Mouse (Mus musculus) limb, embryonic 11.5 days (tissue): ENCODE measurements around the gene Uts2b. TPM values are rescaled to one million over a fixed set of nuclear protein-coding genes. Genes with fewer than 3 reads are reported as not detected.
"Not testable (repeated sequence)": the region's sequence is repeated elsewhere in the genome, so short reads cannot be mapped to it uniquely, and the experiment has no call there.

ENCODE experiments used
- ATAC-seq: fragments of 200-750 bp; cut with Nextera tagmentation; 2 replicates; pipeline ENCODE4 v1.8.0; 2017; ENCODE audit warnings: low read depth; ENCODE audit not compliant: insufficient number of reproducible peaks, low FRiP score, low TSS enrichment
- DNase-seq: peaks from one replicate; pipeline ENCODE4 v3.0.0-alpha.2; 2015; ENCODE audit warnings: low spot score
- H3K27ac ChIP-seq: fragments of 300-500 bp; sonication (generic); replicated peaks from 2 replicates; pipeline ENCODE4 v1.5.1; 2014; ENCODE audit warnings: low read depth, mild to moderate bottlenecking, low read length
- H3K27me3 ChIP-seq: fragments of 300-500 bp; sonication (generic); 2 replicates; pipeline ENCODE4 v1.6.1; 2014; ENCODE audit warnings: mild to moderate bottlenecking, low read length, mixed read lengths; ENCODE audit not compliant: control insufficient read depth, insufficient read depth
- H3K36me3 ChIP-seq: fragments of 300-500 bp; sonication (generic); 2 replicates; pipeline ENCODE4 v1.6.1; 2014; ENCODE audit warnings: mild to moderate bottlenecking, low read length, moderate library complexity, mixed read lengths; ENCODE audit not compliant: control insufficient read depth, insufficient read depth
- H3K4me1 ChIP-seq: fragments of 300-500 bp; sonication (generic); 2 replicates; pipeline ENCODE4 v1.6.1; 2014; ENCODE audit warnings: low read length, mixed read lengths; ENCODE audit not compliant: control insufficient read depth, insufficient read depth
- H3K4me2 ChIP-seq: fragments of 300-500 bp; sonication (generic); 2 replicates; pipeline ENCODE4 v1.6.1; 2014; ENCODE audit warnings: low read depth, mild to moderate bottlenecking, moderate library complexity; ENCODE audit not compliant: severe bottlenecking
- H3K4me3 ChIP-seq: fragments of 300-500 bp; sonication (generic); 2 replicates; pipeline ENCODE4 v1.5.1; 2014; ENCODE audit warnings: low read depth, low read length
- H3K9ac ChIP-seq: fragments of 300-500 bp; sonication (generic); 2 replicates; pipeline ENCODE4 v1.6.1; 2014; ENCODE audit warnings: mild to moderate bottlenecking, low read length
- H3K9me3 ChIP-seq: fragments of 300-500 bp; sonication (generic); 2 replicates; pipeline ENCODE4 v1.6.1; 2016; ENCODE audit warnings: low read length; ENCODE audit not compliant: control insufficient read depth
- WGBS: fragments of 180-500 bp; shearing (Covaris S2); extraction: QIAGEN DNeasy Blood & Tissue Kit; methylation state at CpG from one replicate; pipeline ENCODE4 v1.1.7; 2014; 5-methylcytosine and 5-hydroxymethylcytosine counted together
- polyA plus RNA-seq: library from polyadenylated mRNA; unstranded; fragments of >200 nt; fragmentation: Nextera tagmentation; extraction: Ambion mirVana; gene quantifications from 2 replicates; pipeline ENCODE4 v1.2.1, GENCODE M21; 2014

Uts2b gene
- polyA plus RNA-seq, 1 experiment from 2014 or later = not detected

- H3K4me1 ChIP-seq = no peaks in the 10 kb centered on the region
- 89% methylated on average over 7 of the region's 7 CpGs for WGBS
Observed at GRCm38 (mm10) chr16:27349878-27350532, 20.0 kb downstream of the Uts2b start.

DNA sequence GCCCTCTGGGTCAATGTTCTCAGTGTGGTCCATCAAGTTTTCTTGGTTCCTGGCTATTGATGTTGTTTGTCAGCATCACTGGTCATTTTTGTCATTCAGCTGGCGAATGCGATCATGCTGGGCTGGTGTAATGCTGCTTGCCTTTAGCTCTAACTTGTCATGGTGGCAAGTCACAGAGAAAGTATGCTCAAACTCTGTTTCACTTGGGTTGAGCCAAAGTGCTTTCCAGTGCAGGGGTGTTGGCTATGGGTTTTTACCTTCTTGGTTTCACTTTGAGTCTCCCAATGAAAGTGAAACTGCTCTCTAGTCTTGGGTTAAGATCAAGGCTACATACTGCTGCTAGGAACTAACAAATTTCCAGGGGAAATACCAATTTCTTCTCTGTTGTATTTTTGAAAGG, 20.8 kb downstream of the Uts2b start:
- no peaks in the 10 kb centered on the region for H3K4me1 ChIP-seq
- H3K4me2 ChIP-seq = no peak overlapping the region
- no peak overlapping the region for H3K9ac ChIP-seq
- no peaks in the 10 kb centered on the region for H3K9me3 ChIP-seq
- no peak for DNase-seq
- H3K27me3 ChIP-seq = no peaks in the 10 kb centered on the region
- 95% methylated on average over 2 of the region's 2 CpGs for WGBS
- H3K36me3 ChIP-seq = no peaks in the 10 kb centered on the region
- H3K4me3 ChIP-seq = no peak overlapping the region
- H3K27ac ChIP-seq = no peak overlapping the region
- no peak for ATAC-seq

More at GRCm38 (mm10) chr16:27349878-27350532, 20.0 kb downstream of the Uts2b start:
- Histone ChIP-seq H3K9ac (no peak overlapping the region), H3K27me3 (no peaks in the 10 kb centered on the region), H3K4me3 (no peak overlapping the region), H3K27ac (no peak overlapping the region), H3K9me3 (no peaks in the 10 kb centered on the region), H3K36me3 (no peaks in the 10 kb centered on the region), H3K4me2 (no peak overlapping the region)
- ATAC-seq (no peak), DNase-seq (no peak)

GRCm38 (mm10) chr16:27348359-27348758, 21.7 kb downstream of the Uts2b start:
- no peak overlapping the region for H3K9ac ChIP-seq
- H3K27me3 ChIP-seq = no peaks in the 10 kb centered on the region
- ATAC-seq (no peak), DNase-seq (no peak)
- H3K4me2 ChIP-seq = no peak overlapping the region
- no peak overlapping the region for H3K4me3 ChIP-seq
- no peak overlapping the region for H3K27ac ChIP-seq
- no peaks in the 10 kb centered on the region for H3K9me3 ChIP-seq
- no peaks in the 10 kb centered on the region for H3K4me1 ChIP-seq
- whole genome bisulfite sequencing = 83% methylated on average over 1 of the region's 1 CpGs
- no peaks in the 10 kb centered on the region for H3K36me3 ChIP-seq

DNA sequence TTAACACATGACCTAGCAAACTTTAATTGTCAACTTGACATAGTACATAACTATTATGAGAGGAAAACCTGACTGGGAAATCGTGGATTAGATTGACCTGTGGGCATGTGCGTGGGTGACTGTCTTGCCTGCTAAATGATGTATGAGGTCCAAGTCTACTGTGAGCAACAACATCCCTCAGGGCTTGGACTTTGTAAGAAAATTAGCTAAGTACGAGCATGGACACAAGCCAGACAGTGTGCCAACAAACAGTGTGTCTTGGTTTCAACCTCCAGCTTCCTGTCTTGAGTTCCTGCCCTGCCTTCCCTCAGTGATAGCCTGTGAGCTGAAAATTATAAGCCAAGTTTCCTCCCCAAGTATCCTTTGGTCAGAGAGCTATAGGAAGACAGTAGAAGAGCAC, 22.5 kb downstream of the Uts2b start:
- Histone ChIP-seq H3K36me3 (no peaks in the 10 kb centered on the region), H3K4me1 (no peaks in the 10 kb centered on the region), H3K4me3 (no peak overlapping the region), H3K27ac (no peak overlapping the region), H3K9me3 (no peaks in the 10 kb centered on the region), H3K27me3 (no peaks in the 10 kb centered on the region), H3K4me2 (no peak overlapping the region), H3K9ac (no peak overlapping the region)
- 80% methylated on average over 3 of the region's 3 CpGs for WGBS
- DNase-seq = no peak
- ATAC-seq = no peak

DNA sequence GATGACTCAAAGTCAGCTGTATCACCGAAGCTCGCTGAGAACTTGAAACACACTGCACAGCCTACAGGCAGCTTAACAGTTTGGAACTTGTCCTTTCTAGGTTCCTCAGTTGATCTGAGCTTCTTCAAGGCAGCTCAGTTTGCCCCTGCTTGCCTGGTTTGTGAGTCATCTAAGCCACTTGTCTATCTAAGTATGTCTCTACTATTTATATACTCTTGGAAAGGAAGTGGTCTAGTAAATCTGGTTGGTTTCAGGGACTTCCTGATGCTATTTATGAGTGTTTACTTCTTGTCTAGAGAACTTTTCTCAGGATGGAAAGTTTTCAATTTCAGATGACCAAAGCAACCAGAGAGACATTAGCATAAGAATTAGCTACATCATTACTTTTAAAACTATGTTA, 43.6 kb downstream of the Uts2b start:
- Histone ChIP-seq H3K27ac (no peak overlapping the region), H3K9ac (no peak overlapping the region), H3K4me2 (no peak overlapping the region), H3K9me3 (no peaks in the 10 kb centered on the region), H3K27me3 (no peaks in the 10 kb centered on the region), H3K4me3 (no peak overlapping the region), H3K4me1 (no peaks in the 10 kb centered on the region), H3K36me3 (no peaks in the 10 kb centered on the region)
- 88% methylated on average over 2 of the region's 2 CpGs for WGBS
- no peak for ATAC-seq
- no peak for DNase-seq

DNA sequence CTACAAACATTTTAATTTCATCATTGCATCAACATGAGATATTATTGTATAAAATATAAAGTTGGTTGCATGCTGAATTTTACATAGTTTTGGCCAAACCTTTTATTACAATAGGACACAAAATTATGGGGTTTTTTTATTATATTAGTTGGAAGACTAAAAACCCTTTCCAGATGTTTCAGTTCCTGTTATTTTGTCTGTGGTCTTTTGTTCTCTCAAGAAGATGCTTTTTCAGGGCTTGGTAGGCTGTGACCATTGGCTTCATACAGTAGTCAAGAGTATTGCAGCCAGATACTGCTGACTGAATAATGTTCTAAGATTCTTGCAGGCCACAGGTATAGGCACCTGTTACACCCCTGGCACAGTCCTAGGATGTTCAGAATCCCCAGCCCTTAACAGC, 48.0 kb downstream of the Uts2b start:
- no peak overlapping the region for H3K27ac ChIP-seq
- H3K4me3 ChIP-seq = no peak overlapping the region
- no peak overlapping the region for H3K4me2 ChIP-seq
- no peak overlapping the region for H3K9ac ChIP-seq
- no peaks in the 10 kb centered on the region for H3K36me3 ChIP-seq
- no peaks in the 10 kb centered on the region for H3K27me3 ChIP-seq
- no peaks in the 10 kb centered on the region for H3K4me1 ChIP-seq
- H3K9me3 ChIP-seq = no peaks in the 10 kb centered on the region
- DNase-seq (no peak), ATAC-seq (no peak)

- ATAC-seq (no peak), DNase-seq (no peak)
- H3K36me3 ChIP-seq = no peaks in the 10 kb centered on the region
- H3K4me1 ChIP-seq = no peaks in the 10 kb centered on the region
- 91% methylated on average over 1 of the region's 1 CpGs for WGBS
- H3K9me3 ChIP-seq = no peaks in the 10 kb centered on the region
- no peak overlapping the region for H3K27ac ChIP-seq
- no peaks in the 10 kb centered on the region for H3K27me3 ChIP-seq
- no peak overlapping the region for H3K4me2 ChIP-seq
- no peak overlapping the region for H3K9ac ChIP-seq
- no peak overlapping the region for H3K4me3 ChIP-seq
Observed at GRCm38 (mm10) chr16:27319099-27319498, 50.9 kb downstream of the Uts2b start.

DNA sequence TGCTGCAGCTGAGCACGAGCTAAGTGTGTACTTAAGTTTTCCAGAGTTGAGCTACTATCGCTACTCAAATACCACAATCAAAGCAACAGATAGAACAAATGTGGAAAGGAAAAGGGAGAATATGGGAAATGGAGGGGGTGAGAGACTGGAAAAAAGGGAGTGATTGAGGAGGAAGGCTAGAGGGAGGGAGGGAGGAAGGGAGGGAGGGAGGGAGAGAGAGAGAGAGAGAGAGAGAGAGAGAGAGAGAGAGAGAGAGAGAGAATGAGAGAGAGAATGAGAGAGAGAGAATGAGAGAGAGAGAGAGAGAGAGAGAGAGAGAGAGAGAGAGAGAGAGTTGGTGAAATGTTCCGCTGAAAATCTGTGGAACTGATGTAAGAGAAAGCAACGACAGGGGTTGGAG, 62.9 kb downstream of the Uts2b start, which contains the start of gene Ostn:
Ostn (plus strand) TSS at position 301 of the 400 bp plus-strand sequence.
- WGBS = 82% methylated on average over 4 of the region's 4 CpGs
- H3K27ac ChIP-seq, H3K9me3 ChIP-seq, ATAC-seq, H3K4me2 ChIP-seq, H3K4me3 ChIP-seq, H3K9ac ChIP-seq, H3K4me1 ChIP-seq, H3K36me3 ChIP-seq, H3K27me3 ChIP-seq, DNase-seq: not testable (repeated sequence)
